Mouse (Mus musculus): ENCODE results near the gene Chrna1.

Chrna1 gene

DNA sequence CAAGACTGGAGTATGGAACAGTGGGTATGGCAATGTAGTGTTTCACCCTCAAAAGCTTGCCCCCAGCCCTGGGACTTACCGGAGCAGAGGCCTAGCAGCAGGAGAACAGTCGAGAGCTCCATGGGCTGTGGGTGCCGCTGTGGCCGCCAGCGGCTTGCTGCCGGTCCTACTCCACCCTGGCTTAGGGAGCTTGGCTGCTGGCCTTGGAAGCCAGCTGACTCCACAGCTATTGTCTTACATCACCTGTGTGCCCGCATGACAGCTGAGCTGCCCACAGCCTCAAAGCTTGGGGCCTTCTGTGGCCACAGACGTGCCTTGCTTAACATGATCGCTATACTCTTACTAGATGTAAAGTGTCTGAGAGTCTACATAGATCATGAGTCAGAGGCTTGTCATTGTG, at the start of gene Chrna1:
Chrna1 (minus strand) TSS at position 173 of the 400 bp plus-strand sequence.
- no peak for DNase-seq

DNA sequence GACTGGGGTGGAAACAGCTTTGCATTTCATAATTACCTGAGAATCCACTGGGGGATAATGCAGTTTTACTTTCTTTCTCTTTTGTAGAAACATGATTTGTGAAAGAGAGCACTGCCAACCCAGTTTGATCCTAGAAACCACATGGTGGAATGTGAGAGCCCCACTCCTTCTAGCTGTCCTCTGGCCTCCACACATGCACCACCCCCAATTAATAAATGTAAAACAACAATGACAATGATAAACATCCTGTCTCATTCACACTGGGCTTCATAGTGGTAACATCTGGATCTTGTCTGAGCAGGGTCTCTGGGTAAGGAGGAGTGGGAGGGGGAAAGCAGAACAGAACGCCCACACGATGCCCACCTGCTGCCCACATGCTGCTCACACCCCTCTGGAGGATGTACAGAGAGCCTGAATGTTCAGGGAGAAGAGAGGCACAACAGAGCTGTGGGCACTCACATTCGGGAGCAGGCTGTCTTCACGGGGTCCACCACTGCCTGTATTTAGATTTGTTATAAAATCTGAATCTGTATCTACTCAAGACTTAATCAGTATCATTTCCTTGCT, 38.4 kb upstream of the Chrna1 start:
- DNase-seq: no peak

GRCm38 (mm10) chr2:73616434-73617057, 36.4 kb upstream of the Chrna1 start:
- no peak for DNase-seq

- DNase-seq: no peak
Observed at GRCm38 (mm10) chr2:73615456-73615855, 35.3 kb upstream of the Chrna1 start.

DNA sequence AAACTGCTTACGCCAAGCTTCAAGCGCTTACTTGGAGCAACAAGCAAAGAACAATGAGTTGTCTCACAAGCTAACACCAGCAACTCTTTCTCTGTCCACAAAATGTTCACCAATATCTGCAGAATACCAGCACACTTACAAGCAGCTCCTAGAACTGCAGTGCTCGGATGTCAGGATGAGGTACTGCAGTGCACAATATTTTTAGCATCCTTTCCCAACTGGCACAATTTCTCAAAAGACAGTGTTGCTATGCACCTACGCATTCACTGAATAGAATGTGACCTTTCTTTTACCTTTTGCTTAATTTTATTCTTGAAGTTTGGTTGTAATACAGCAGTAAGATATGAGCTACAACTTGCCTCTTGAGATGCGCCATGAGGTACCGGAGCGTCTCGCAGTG, 34.2 kb upstream of the Chrna1 start:
- DNase-seq: no peak

- DNase-seq: no peak
Observed at GRCm38 (mm10) chr2:73612941-73613340, 32.8 kb upstream of the Chrna1 start.

DNA sequence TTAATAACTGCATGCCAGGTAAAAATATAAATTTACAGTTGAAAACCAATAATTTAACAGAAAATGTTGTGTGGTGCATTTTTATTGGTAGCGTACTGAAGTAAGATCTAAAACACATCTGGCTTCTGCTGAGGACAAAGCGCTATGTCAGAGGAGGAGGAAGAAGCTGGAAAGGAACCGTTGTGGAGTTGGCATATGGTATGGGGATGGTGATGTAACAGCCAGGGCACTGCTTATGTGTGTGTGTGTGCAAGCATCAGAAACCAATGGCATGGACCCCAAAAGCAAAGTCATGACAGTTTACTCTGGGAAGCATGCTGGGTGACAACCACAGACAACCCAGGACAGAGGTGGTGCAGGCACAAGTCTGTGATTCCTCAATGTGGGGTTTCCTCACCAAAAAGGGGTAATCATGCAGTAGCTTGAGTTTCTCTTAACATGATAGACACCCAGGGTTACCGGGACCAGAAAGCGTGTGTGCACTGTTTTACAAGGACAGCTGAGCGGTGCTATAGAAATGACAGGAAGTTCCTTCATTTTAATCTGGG, 32.3 kb upstream of the Chrna1 start:
- DNase-seq: no peak

GRCm38 (mm10) chr2:73611798-73612197, 31.7 kb upstream of the Chrna1 start:
- no peak for DNase-seq

DNA sequence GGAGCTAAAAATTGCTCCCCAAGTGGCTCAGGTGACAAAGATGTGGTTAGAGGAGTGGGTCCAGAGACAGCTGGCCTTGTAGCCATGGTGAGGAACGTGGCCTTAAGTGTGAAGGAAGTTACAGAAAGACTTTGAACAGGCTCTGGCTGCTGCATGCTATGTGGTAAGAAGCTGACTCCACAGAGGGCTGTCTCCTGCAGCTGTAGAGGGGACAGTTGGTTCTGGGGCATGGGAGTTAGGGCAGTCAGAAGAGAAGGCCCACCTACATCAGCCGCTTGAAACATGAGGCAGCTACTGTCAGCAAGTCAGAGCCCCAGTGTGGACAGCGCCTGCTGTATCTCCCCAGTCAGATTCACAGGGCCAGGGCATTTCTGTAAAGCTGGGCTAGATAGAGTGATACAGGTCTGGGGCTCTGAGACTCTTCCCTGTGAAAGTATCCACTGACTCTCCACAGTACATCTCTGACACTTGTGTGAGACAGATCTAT, 29.6 kb upstream of the Chrna1 start:
- no peak for DNase-seq

GRCm38 (mm10) chr2:73609067-73609723, 29.1 kb upstream of the Chrna1 start:
- peak in 1 of 2 experiments; percentile 45 for DNase-seq

- no peak for DNase-seq
Observed at GRCm38 (mm10) chr2:73608391-73608790, 28.3 kb upstream of the Chrna1 start.

DNA sequence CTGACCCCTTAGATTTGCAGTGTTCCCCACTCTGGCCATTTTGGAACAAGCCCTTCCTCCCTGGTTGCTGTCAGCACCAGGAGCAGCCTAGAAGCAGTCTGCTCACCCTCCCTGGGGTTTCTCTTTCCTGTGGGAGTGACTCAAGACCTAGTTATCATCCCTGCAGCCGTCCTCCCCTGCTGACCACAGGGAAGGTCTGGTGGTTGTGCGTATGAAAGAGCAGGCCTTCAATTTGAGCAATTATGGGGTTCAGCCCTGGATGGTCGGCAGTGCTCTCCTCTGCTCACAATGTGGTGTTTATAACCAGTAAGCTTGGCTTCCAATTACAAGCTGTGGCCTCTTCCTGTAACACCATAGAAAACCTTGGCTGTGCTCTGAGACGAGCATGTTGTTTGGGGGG, 27.5 kb upstream of the Chrna1 start:
- peak in 1 of 2 experiments; percentile 15 for DNase-seq

DNA sequence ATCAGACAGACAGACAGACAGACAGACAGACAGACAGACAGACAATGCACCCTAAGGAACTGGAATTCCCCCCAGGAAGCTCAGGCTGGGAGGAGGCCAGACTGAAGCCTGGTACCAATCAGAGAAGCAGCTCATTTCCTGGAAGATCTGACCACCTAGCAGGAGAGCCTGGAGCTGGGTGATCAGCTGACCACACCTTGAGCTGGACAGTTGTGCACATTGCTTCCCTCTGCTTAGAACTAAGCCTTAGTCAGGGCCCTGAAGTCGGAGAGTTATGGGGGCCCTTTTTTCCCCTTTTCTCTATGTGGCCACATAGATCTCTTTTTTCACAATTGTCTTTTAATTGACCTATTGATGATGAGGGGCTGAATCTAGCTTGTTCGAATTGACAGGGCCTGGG, 27.0 kb upstream of the Chrna1 start:
- DNase-seq: no peak

- DNase-seq: no peak
Observed at GRCm38 (mm10) chr2:73606616-73607015, 26.5 kb upstream of the Chrna1 start.

- peak in 1 of 2 experiments; percentile 47 for DNase-seq
Observed at GRCm38 (mm10) chr2:73605077-73605476, 24.9 kb upstream of the Chrna1 start.

- no peak for DNase-seq
Observed at GRCm38 (mm10) chr2:73604579-73604978, 24.4 kb upstream of the Chrna1 start.

GRCm38 (mm10) chr2:73600650-73601049, 20.5 kb upstream of the Chrna1 start:
- no peak for DNase-seq

DNA sequence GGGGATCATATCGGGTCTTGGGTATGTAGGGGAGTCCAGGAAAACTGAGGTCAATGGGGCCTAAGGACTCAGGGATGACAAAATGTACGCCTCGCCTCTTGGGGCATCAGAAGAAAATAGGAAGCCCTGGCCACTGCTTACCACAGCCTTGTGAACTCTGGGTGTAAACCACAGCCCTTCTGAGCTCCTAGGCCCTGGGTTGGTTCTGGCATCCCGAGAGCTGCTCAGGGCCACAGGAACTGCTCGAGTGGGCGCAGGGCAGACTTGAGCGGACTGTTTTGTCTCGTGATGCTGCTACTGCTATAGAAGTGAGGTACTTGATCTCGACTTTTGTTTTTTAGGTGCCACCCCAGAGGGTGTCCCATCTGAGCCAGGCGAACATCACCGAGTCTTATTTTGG, 17.6 kb upstream of the Chrna1 start:
- no peak for DNase-seq

- peak; percentile 53 to 68 for DNase-seq
Observed at GRCm38 (mm10) chr2:73596786-73597185, 16.6 kb upstream of the Chrna1 start.

- DNase-seq: no peak
Observed at GRCm38 (mm10) chr2:73596326-73596725, 16.2 kb upstream of the Chrna1 start.

DNA sequence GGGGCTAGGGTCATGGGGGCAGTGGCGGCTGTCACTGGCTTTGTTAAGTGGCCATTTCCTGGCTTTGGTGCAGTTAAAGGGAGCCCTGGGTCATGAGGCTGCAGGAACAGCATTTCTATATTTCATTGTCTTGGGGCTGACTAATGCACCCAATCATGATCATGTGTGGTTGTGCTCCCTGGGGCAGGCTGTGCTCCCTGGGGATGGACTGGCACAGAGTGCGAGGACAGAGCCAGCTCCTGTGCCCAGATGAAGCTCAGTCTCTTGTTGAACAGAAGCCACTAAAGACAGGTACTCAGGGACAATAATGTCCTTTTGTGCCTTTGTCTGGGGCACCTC, 12.9 kb upstream of the Chrna1 start:
- no peak for DNase-seq

- DNase-seq: peak; percentile 53 to 68
Observed at GRCm38 (mm10) chr2:73592231-73593100, 12.3 kb upstream of the Chrna1 start.

DNA sequence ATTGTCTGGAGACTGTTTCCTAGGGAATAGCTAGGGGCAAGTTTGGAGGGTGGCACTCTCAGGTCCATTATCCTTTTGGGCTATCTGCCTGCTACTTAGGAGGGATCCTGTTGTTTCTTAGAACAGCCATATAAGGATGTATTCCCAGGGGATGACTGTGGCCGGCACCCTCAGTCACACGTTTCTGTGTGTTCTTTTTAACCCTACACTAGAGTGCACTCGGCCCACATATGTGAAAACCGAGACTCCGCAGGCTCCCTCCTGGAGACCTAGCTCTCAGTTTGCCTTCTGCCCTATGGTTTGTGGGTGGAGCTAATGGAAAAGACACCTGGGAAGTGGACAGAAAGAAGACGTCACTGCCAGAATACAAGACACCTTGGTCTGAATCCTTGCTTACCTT, 11.1 kb upstream of the Chrna1 start:
- DNase-seq: no peak
